ENCODE assay signal across 8 mouse cellular contexts in the genomic region with DNA sequence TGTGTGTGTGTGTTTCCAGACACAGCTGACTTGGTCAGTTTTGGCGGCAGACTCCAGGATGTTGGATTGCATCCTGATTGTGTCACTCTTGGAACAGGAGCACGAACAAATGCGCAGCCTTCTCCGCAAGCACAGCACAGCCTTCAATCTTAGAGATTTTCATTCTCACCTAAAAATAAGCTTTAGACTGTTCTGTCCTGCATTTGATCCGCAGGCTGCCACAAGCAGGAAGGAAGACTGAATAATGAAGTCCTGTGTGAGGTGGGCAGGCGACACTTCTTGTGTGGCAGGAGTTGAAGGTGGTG. TPM values are rescaled to one million over a fixed set of nuclear protein-coding genes. Genes with fewer than 3 reads are reported as not detected.
A peak's percentile ranks its signal among the peaks of the same experiment; 100 is the strongest.
DNase-seq lines count a peak whose midpoint lies in the region; ATAC-seq lines count a peak whose summit lies in the region.

No protein-coding gene starts in this region.

- no peaks in the 10 kb centered on the region for H3K27me3 ChIP-seq in kidney, embryonic 15.5 days

- H3K9me3 ChIP-seq in kidney, embryonic 15.5 days (replicated peaks) = no peaks in the 10 kb centered on the region

- 59% methylated on average over 6 of the region's 6 CpGs for WGBS in kidney, embryonic 15.5 days

- H3K27ac ChIP-seq in kidney, embryonic 15.5 days = no peak overlapping the region
- 0 out of 2 replicates have a peak overlapping the region, but pooled peaks have one; percentile 12 for H3K27ac ChIP-seq in brown adipose tissue, adult 24 weeks (replicated peaks; ENCODE audit: low read depth, low read length)

- ATAC-seq in kidney, embryonic 15.5 days (replicated peaks; ENCODE audit: low FRiP score) = no peak
- ATAC-seq in granulocyte monocyte progenitor cell, adult 5-6 weeks (replicated peaks; ENCODE audit: poor library complexity, severe bottlenecking) = no peak
- no peak for ATAC-seq in monocyte, adult 5-6 weeks (replicated peaks; ENCODE audit: insufficient number of reproducible peaks, low FRiP score, low TSS enrichment, poor library complexity, severe bottlenecking)

- intact Hi-C loops in gastrocnemius, postnatal 36 days (cut with DNase I) = no loop called here

- H3K9ac ChIP-seq in kidney, embryonic 15.5 days = no peak overlapping the region

- peaks cover 34% of the 10 kb centered on the region for H3K4me1 ChIP-seq in kidney, embryonic 15.5 days
- H3K4me1 ChIP-seq in brown adipose tissue, adult 24 weeks (ENCODE audit: control insufficient read depth, insufficient read depth, insufficient read length, low read length) = peaks cover 39% of the 10 kb centered on the region

- H3K36me3 ChIP-seq in kidney, embryonic 15.5 days = peaks cover 18% of the 10 kb centered on the region

- DNase-seq in kidney, postnatal 14 days = peak; percentile 63
- peak; percentile 56 to 77 for DNase-seq in gastrocnemius, postnatal 36 days
- peak; percentile 54 to 61 for DNase-seq in lung, adult 18-20 months
- DNase-seq in ovary, postnatal 10 days (ENCODE audit: low spot score) = no peak

- H3K4me3 ChIP-seq in kidney, embryonic 15.5 days (replicated peaks) = no peak overlapping the region
- no peak overlapping the region for H3K4me3 ChIP-seq in brown adipose tissue, adult 24 weeks (ENCODE audit: insufficient read depth, low read depth, low read length)

- no peak overlapping the region for H3K4me2 ChIP-seq in kidney, embryonic 15.5 days

RNA-seq across cellular contexts. Expression of a gene that starts 10.1 kb away (rescaled TPM):
- polyA plus RNA-seq in kidney, embryonic 15.5 days (2015; fragmentation: Nextera tagmentation; extraction: Ambion mirVana) = 21.9 and 25.6 TPM in 2 replicates
- polyA plus RNA-seq in brown adipose tissue, adult 24 weeks (2012; ENCODE audit: insufficient read depth, insufficient read length, missing spikeins) = 9.9 and 13.3 TPM in 2 replicates
- total RNA-seq in gastrocnemius, postnatal 36 days (2021) = 10 to 100 TPM; 11.7 to 15.5 TPM
- total RNA-seq in granulocyte monocyte progenitor cell, adult 5-6 weeks (2014; fragmentation: Nextera tagmentation) = 4.4 and 4.9 TPM in 2 replicates
- 4.4 and 5.7 TPM in 2 replicates for total RNA-seq in granulocyte monocyte progenitor cell, adult 5-6 weeks (2017)
- 2.9 to 4.1 TPM (median 3.8 TPM) in 3 replicates for total RNA-seq in monocyte, adult 5-6 weeks (2017)

RNA-seq across cellular contexts. Expression of a gene that starts 38.0 kb away (rescaled TPM):
- 65.6 and 68.6 TPM in 2 replicates for polyA plus RNA-seq in kidney, embryonic 15.5 days (2015; fragmentation: Nextera tagmentation; extraction: Ambion mirVana)
- polyA plus RNA-seq in brown adipose tissue, adult 24 weeks (2012; ENCODE audit: insufficient read depth, insufficient read length, missing spikeins) = 11.8 and 12.2 TPM in 2 replicates
- 1 to 10 TPM; 3.2 to 4.9 TPM for total RNA-seq in gastrocnemius, postnatal 36 days (2021)
- total RNA-seq in granulocyte monocyte progenitor cell, adult 5-6 weeks (2014; fragmentation: Nextera tagmentation) = 7.5 and 11.8 TPM in 2 replicates
- 2.4 and 5.7 TPM in 2 replicates for total RNA-seq in granulocyte monocyte progenitor cell, adult 5-6 weeks (2017)
- 2.8 to 6.1 TPM (median 3.6 TPM) in 3 replicates for total RNA-seq in monocyte, adult 5-6 weeks (2017)

RNA-seq across cellular contexts. Expression of a gene that starts 49.1 kb away (rescaled TPM):
- 0.23 and 0.32 TPM in 2 replicates for polyA plus RNA-seq in kidney, embryonic 15.5 days (2015; fragmentation: Nextera tagmentation; extraction: Ambion mirVana)
- not detected in 2 replicates for polyA plus RNA-seq in brown adipose tissue, adult 24 weeks (2012; ENCODE audit: insufficient read depth, insufficient read length, missing spikeins)
- under 1 TPM; 0.08 to 0.12 TPM for total RNA-seq in gastrocnemius, postnatal 36 days (2021)
- total RNA-seq in granulocyte monocyte progenitor cell, adult 5-6 weeks (2014; fragmentation: Nextera tagmentation) = not detected in 2 replicates
- total RNA-seq in granulocyte monocyte progenitor cell, adult 5-6 weeks (2017) = not detected in 2 replicates
- total RNA-seq in monocyte, adult 5-6 weeks (2017) = not detected in 3 replicates

RNA-seq across cellular contexts. Expression of a gene that starts 49.2 kb away (rescaled TPM):
- polyA plus RNA-seq in kidney, embryonic 15.5 days (2015; fragmentation: Nextera tagmentation; extraction: Ambion mirVana) = not detected in 2 replicates
- polyA plus RNA-seq in brown adipose tissue, adult 24 weeks (2012; ENCODE audit: insufficient read depth, insufficient read length, missing spikeins) = not detected in 2 replicates
- total RNA-seq in gastrocnemius, postnatal 36 days (2021) = not detected
- total RNA-seq in granulocyte monocyte progenitor cell, adult 5-6 weeks (2014; fragmentation: Nextera tagmentation) = not detected in 2 replicates
- total RNA-seq in granulocyte monocyte progenitor cell, adult 5-6 weeks (2017) = not detected in 2 replicates
- not detected in 3 replicates for total RNA-seq in monocyte, adult 5-6 weeks (2017)

RNA-seq across cellular contexts. Expression of a gene that starts 58.9 kb away (rescaled TPM):
- polyA plus RNA-seq in kidney, embryonic 15.5 days (2015; fragmentation: Nextera tagmentation; extraction: Ambion mirVana) = not detected in 2 replicates
- polyA plus RNA-seq in brown adipose tissue, adult 24 weeks (2012; ENCODE audit: insufficient read depth, insufficient read length, missing spikeins) = not detected in 2 replicates
- total RNA-seq in gastrocnemius, postnatal 36 days (2021) = not detected
- total RNA-seq in granulocyte monocyte progenitor cell, adult 5-6 weeks (2014; fragmentation: Nextera tagmentation) = not detected in 2 replicates
- not detected in 2 replicates for total RNA-seq in granulocyte monocyte progenitor cell, adult 5-6 weeks (2017)
- total RNA-seq in monocyte, adult 5-6 weeks (2017) = not detected in 3 replicates
